Comparison of ENCODE assay signal across 10 mouse cellular contexts in genomic region chr17:45812289-45812955, GRCm38 (mm10).
DNase-seq lines count a peak whose midpoint lies in the region.
"Had no signal": no experiment of that assay in that cellular context is flagged by ENCODE, and none has a peak within 500 bp of the region (broad histone marks: within the 10 kb centered on the region; RNA-seq: fewer than 3 reads in every experiment).

No protein-coding gene starts in this region.

- peaks cover 38% of the 10 kb centered on the region for H3K27me3 ChIP-seq in embryonic facial prominence, embryonic 10.5 days (replicated peaks; ENCODE audit: low read depth, poor library complexity, severe bottlenecking)
- H3K27me3 ChIP-seq: Patski had no signal

- 89% methylated on average over 9 of the region's 9 CpGs for WGBS in embryonic facial prominence, embryonic 10.5 days

- DNase-seq in adrenal gland, adult (ENCODE audit: inconsistent age in 2 of 2, low spot score in 1 of 2), result peak; percentile 37 to 73
- DNase-seq in adrenal gland, adult 18-20 months (ENCODE audit: low spot score in 2 of 2), result no peak
- peak; percentile 61 for DNase-seq in cerebellum, adult 11 months
- peak; percentile 50 to 71 for DNase-seq in gastrocnemius, postnatal 4 days (ENCODE audit: low spot score in 2 of 2)
- DNase-seq in heart, postnatal 4 days, result peak; percentile 92
- no peak for DNase-seq in embryonic facial prominence, embryonic 10.5 days (ENCODE audit: low spot score)
- DNase-seq in left cerebral cortex, adult 9 months (ENCODE audit: low spot score in 2 of 2), result no peak
- DNase-seq in spleen, postnatal 10 days (ENCODE audit: low spot score in 2 of 2), result no peak
- DNase-seq: layer of hippocampus, adult 9-11 months had no signal

- H3K36me3 ChIP-seq in embryonic facial prominence, embryonic 10.5 days (replicated peaks), result no peaks in the 10 kb centered on the region

- no peak overlapping the region for H3K4me3 ChIP-seq in embryonic facial prominence, embryonic 10.5 days

- peaks cover 33% of the 10 kb centered on the region for H3K4me1 ChIP-seq in embryonic facial prominence, embryonic 10.5 days

- H3K27ac ChIP-seq in embryonic facial prominence, embryonic 10.5 days (replicated peaks), result no peak overlapping the region; the same call in 1 of the 2 replicates

- no peaks in the 10 kb centered on the region for H3K9me3 ChIP-seq in embryonic facial prominence, embryonic 10.5 days

Comparison
In these comparisons a context has a peak if more than half of its experiments do, and no peak if none do; other contexts are left out.
1. DNase-seq: peak in adrenal gland, adult (2 of 2), cerebellum, adult 11 months (single experiment), gastrocnemius, postnatal 4 days (2 of 2) and heart, postnatal 4 days (single experiment); none in adrenal gland, adult 18-20 months (0 of 2), embryonic facial prominence, embryonic 10.5 days (single experiment), left cerebral cortex, adult 9 months (0 of 2) and spleen, postnatal 10 days (0 of 2).